Mouse (Mus musculus) stomach, embryonic 15.5 days (tissue): ENCODE results near the gene Brdt. TPM values are rescaled to one million over a fixed set of nuclear protein-coding genes. Genes with fewer than 3 reads are reported as not detected.

Experiments used
- ATAC-seq: fragments of 200-750 bp; cut with Nextera tagmentation; 2 replicates; pipeline ENCODE4 v1.8.0; 2017; ENCODE audit warnings: low read depth, moderate number of reproducible peaks, moderate TSS enrichment; ENCODE audit not compliant: insufficient read depth, low FRiP score
- H3K27ac ChIP-seq: fragments of 300-500 bp; sonication (generic); 2 replicates; pipeline ENCODE4 v1.5.1; 2015; ENCODE audit warnings: mild to moderate bottlenecking, inconsistent platforms
- H3K27me3 ChIP-seq: fragments of 300-500 bp; sonication (generic); replicated peaks from 2 replicates; pipeline ENCODE4 v1.6.1; 2015; ENCODE audit warnings: inconsistent platforms
- H3K36me3 ChIP-seq: fragments of 300-500 bp; sonication (generic); 2 replicates; pipeline ENCODE4 v1.6.1; 2015; ENCODE audit warnings: inconsistent platforms
- H3K4me1 ChIP-seq: fragments of 300-500 bp; sonication (generic); 2 replicates; pipeline ENCODE4 v1.6.1; 2015; ENCODE audit warnings: inconsistent platforms
- H3K4me2 ChIP-seq: fragments of 300-500 bp; sonication (generic); 2 replicates; pipeline ENCODE4 v1.6.1; 2015; ENCODE audit warnings: mild to moderate bottlenecking, inconsistent platforms
- H3K4me3 ChIP-seq: fragments of 300-500 bp; sonication (generic); replicated peaks from 2 replicates; pipeline ENCODE4 v1.5.1; 2015; ENCODE audit warnings: inconsistent platforms
- H3K9ac ChIP-seq: fragments of 300-500 bp; sonication (generic); 2 replicates; pipeline ENCODE4 v1.6.1; 2015; ENCODE audit warnings: inconsistent platforms
- H3K9me3 ChIP-seq: fragments of 300-500 bp; sonication (generic); 2 replicates; pipeline ENCODE4 v1.6.1; 2016; ENCODE audit warnings: inconsistent platforms
- WGBS: fragments of 180-500 bp; shearing (Covaris S2); methylation state at CpG from one replicate; pipeline ENCODE4 v1.1.7; 2015; 5-methylcytosine and 5-hydroxymethylcytosine counted together
- polyA plus RNA-seq: library from polyadenylated mRNA; unstranded; fragments of >200 nt; fragmentation: Nextera tagmentation; extraction: Ambion mirVana; gene quantifications from 2 replicates; pipeline ENCODE4 v1.2.1, GENCODE M21; 2015

Gene Brdt
- polyA plus RNA-seq, 1 experiment from 2014 or later: 1.6 TPM

- H3K27me3 ChIP-seq: no peaks in the 10 kb centered on the region
- no peak overlapping the region for H3K27ac ChIP-seq
- no peaks in the 10 kb centered on the region for H3K36me3 ChIP-seq
- H3K4me2 ChIP-seq: no peak overlapping the region
- 82% methylated on average over 5 of the region's 5 CpGs for WGBS
- no peak overlapping the region for H3K4me3 ChIP-seq
- H3K4me1 ChIP-seq: no peaks in the 10 kb centered on the region; the same call in 1 of the 2 replicates
- ATAC-seq: no peak
- no peaks in the 10 kb centered on the region for H3K9me3 ChIP-seq
- no peak overlapping the region for H3K9ac ChIP-seq
Measured at GRCm38 (mm10) chr5:107434001-107434400, 103.0 kb downstream of the Brdt start.

- no peaks in the 10 kb centered on the region; the same call in 1 of the 2 replicates for H3K4me1 ChIP-seq
- H3K27me3 ChIP-seq: no peaks in the 10 kb centered on the region
- 81% methylated on average over 6 of the region's 6 CpGs for WGBS
- H3K4me2 ChIP-seq: no peak overlapping the region
- no peak overlapping the region for H3K27ac ChIP-seq
- H3K9me3 ChIP-seq: no peaks in the 10 kb centered on the region
- H3K9ac ChIP-seq: no peak overlapping the region
- ATAC-seq: no peak
- H3K36me3 ChIP-seq: no peaks in the 10 kb centered on the region
- H3K4me3 ChIP-seq: no peak overlapping the region
Measured at GRCm38 (mm10) chr5:107436185-107436584, 105.2 kb downstream of the Brdt start.

Other genes with a start within 250 kb of the Brdt start
- 20.3 and 24.2 TPM in 2 replicates for gene Tgfbr3, start 41.5 kb upstream of the Brdt start, polyA plus RNA-seq
- 1.0 and 1.6 TPM in 2 replicates for gene Ephx4, start 71.6 kb downstream of the Brdt start, polyA plus RNA-seq
- not detected in 2 replicates for gene Lpcat2b, start 100.4 kb downstream of the Brdt start, polyA plus RNA-seq
- gene Btbd8, start 106.8 kb downstream of the Brdt start, polyA plus RNA-seq: 4.5 and 4.7 TPM in 2 replicates
- gene Gm42669, start 176.5 kb downstream of the Brdt start, polyA plus RNA-seq: 0.32 and 0.57 TPM in 2 replicates
- 0.05 and 0.12 TPM in 2 replicates for gene 1700028K03Rik, start 203.6 kb downstream of the Brdt start, polyA plus RNA-seq